Mouse (Mus musculus) liver, embryonic 14.5 days (tissue): ENCODE data around the gene Zfand4. TPM values are rescaled to one million over a fixed set of nuclear protein-coding genes. Genes with fewer than 3 reads are reported as not detected.
"Not testable (repeated sequence)": the region's sequence is repeated elsewhere in the genome, so short reads cannot be mapped to it uniquely, and the experiment has no call there.

Experiments
- ATAC-seq: fragments of 200-750 bp; cut with Nextera tagmentation; 2 replicates; pipeline ENCODE4 v1.8.0; 2017; ENCODE audit warnings: moderate number of reproducible peaks, mild to moderate bottlenecking, moderate library complexity; ENCODE audit not compliant: insufficient read depth
- DNase-seq, 3 experiments: peaks; one replicate each; pipeline ENCODE4 v3.0.0-alpha.2; 2012 to 2013; ENCODE audit warnings: low read depth in 3 of 3, low spot score in 3 of 3
- H3K27ac ChIP-seq: fragments of 300-500 bp; sonication (generic); 2 replicates; pipeline ENCODE4 v1.5.1; 2014; ENCODE audit warnings: moderate library complexity, mild to moderate bottlenecking, control low read depth, inconsistent platforms
- H3K27me3 ChIP-seq: fragments of 300-500 bp; sonication (generic); 2 replicates; pipeline ENCODE4 v1.6.1; 2014; ENCODE audit warnings: mild to moderate bottlenecking, low read length, moderate library complexity; ENCODE audit not compliant: control insufficient read depth, insufficient read depth
- H3K36me3 ChIP-seq: fragments of 300-500 bp; sonication (generic); replicated peaks from 2 replicates; pipeline ENCODE4 v1.6.1; 2014; ENCODE audit warnings: low read depth; ENCODE audit not compliant: control insufficient read depth, insufficient read depth
- H3K4me1 ChIP-seq, 2 experiments: fragments of 200-500 bp in 1 of 2; fragments of 300-500 bp in 1 of 2; sonication (generic) in 1 of 2; replicated peaks; 2 replicates each; pipeline ENCODE4 v1.6.1; 2012 to 2014; ENCODE audit warnings: antibody characterized with exemption in 1 of 2, inconsistent platforms in 1 of 2, low read length in 1 of 2; ENCODE audit not compliant: control insufficient read depth in 2 of 2, insufficient read depth in 2 of 2
- H3K4me2 ChIP-seq: fragments of 300-500 bp; sonication (generic); 2 replicates; pipeline ENCODE4 v1.6.1; 2014; ENCODE audit warnings: low read depth, mild to moderate bottlenecking, control low read depth, moderate library complexity
- H3K4me3 ChIP-seq, 2 experiments: fragments of 200-500 bp in 1 of 2; fragments of 300-500 bp in 1 of 2; sonication (generic) in 1 of 2; 2 replicates each; pipeline ENCODE4 v1.5.1; 2012 to 2014; ENCODE audit warnings: low read depth in 2 of 2, low read length in 2 of 2, mild to moderate bottlenecking in 2 of 2, control low read depth in 1 of 2, inconsistent platforms in 1 of 2, moderate library complexity in 1 of 2; ENCODE audit not compliant: insufficient read depth in 1 of 2
- H3K9ac ChIP-seq: fragments of 300-500 bp; sonication (generic); replicated peaks from 2 replicates; pipeline ENCODE4 v1.6.1; 2014; ENCODE audit warnings: mild to moderate bottlenecking, control low read depth, moderate library complexity
- H3K9me3 ChIP-seq: fragments of 300-500 bp; sonication (generic); 2 replicates; pipeline ENCODE4 v1.6.1; 2016; ENCODE audit warnings: low read length, mixed read lengths; ENCODE audit not compliant: control insufficient read depth
- CTCF ChIP-seq: IDR thresholded peaks from 2 replicates; pipeline ENCODE4 v1.5.1; 2016; ENCODE audit warnings: antibody characterized with exemption, low read depth, control low read depth
- EP300 ChIP-seq: IDR thresholded peaks from 2 replicates; pipeline ENCODE4 v1.6.1; 2016; ENCODE audit warnings: antibody characterized with exemption, low read depth
- WGBS: fragments of 180-500 bp; shearing (Covaris S2); extraction: QIAGEN DNeasy Blood & Tissue Kit; methylation state at CpG from one replicate; pipeline ENCODE4 v1.1.7; 2014; ENCODE audit not compliant: insufficient replicate concordance; 5-methylcytosine and 5-hydroxymethylcytosine counted together
- polyA plus RNA-seq, 2 experiments: library from polyadenylated mRNA; depleted of rRNA in 1 of 2; stranded (reverse) in 1 of 2; unstranded in 1 of 2; fragments of >200 nt; fragmentation: Nextera tagmentation in 1 of 2; extraction: Ambion mirVana in 1 of 2; gene quantifications; 2 replicates each; pipeline versions ENCODE4 v1.2.1 to v1.2.3; 2012 to 2014

Zfand4 gene
- polyA plus RNA-seq, 2 experiments: 3.2 to 4.4 TPM

GRCm38 (mm10) chr6:116347953-116348352, 83.9 kb downstream of the Zfand4 start:
- peak overlapping the region; percentile 47 for H3K27ac ChIP-seq
- no peak for DNase-seq
- peaks cover 27% of the 10 kb centered on the region in 2 experiments for H3K4me1 ChIP-seq
- 76% methylated on average over 2 of the region's 2 CpGs for WGBS
- H3K27me3 ChIP-seq: no peaks in the 10 kb centered on the region
- H3K4me2 ChIP-seq: no peak overlapping the region
- TF ChIP-seq EP300 (no peak), CTCF (no peak)
- H3K9ac ChIP-seq: no peak overlapping the region
- no peaks in the 10 kb centered on the region for H3K36me3 ChIP-seq
- no peaks in the 10 kb centered on the region for H3K9me3 ChIP-seq
- ATAC-seq: no peak
- H3K4me3 ChIP-seq: no peak overlapping the region

DNA sequence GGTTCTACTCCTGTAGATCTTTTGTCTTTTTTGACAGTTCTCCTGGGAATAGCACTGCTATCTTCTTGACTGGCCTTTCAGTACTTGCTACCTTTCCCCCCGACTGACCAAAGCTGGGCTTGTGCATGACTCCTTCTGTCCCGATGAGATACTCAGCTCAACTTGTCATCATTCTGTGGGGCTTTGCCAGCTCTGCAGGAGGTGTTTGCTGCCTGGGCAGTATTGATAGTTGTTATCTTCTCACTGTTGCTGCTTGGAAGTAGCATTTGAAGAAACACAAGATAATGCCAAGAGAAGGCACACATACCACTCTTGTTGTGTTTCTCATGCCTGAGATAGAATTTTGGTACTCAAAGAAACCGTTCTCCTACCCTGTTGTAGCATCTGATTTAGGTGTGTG, 86.0 kb downstream of the Zfand4 start:
- Histone ChIP-seq H3K4me2 (peak overlapping the region; percentile 98), H3K4me3 (peak overlapping the region; percentile 75 to 80; a peak in 3 of 4 replicates), H3K27me3 (no peaks in the 10 kb centered on the region), H3K9ac (peak overlapping the region; percentile 87), H3K27ac (peak overlapping the region; percentile 99), H3K36me3 (peaks cover 5% of the 10 kb centered on the region; the same call in 1 of the 2 replicates), H3K4me1 (peaks cover 34 to 38% of the 10 kb centered on the region in 2 experiments), H3K9me3 (no peaks in the 10 kb centered on the region)
- ATAC-seq (peak; percentile 90), DNase-seq (peak; percentile 90 to 96 (median 94))
- TF ChIP-seq EP300 (peak; percentile 98), CTCF (no peak)
- WGBS: 11% methylated on average over 3 of the region's 3 CpGs

- Histone ChIP-seq H3K27ac (peak overlapping the region; percentile 99), H3K9me3 (no peaks in the 10 kb centered on the region), H3K9ac (peak overlapping the region; percentile 87), H3K27me3 (no peaks in the 10 kb centered on the region), H3K4me1 (peaks cover 36 to 42% of the 10 kb centered on the region in 2 experiments), H3K4me2 (peak overlapping the region; percentile 98), H3K36me3 (peaks cover 5% of the 10 kb centered on the region; the same call in 1 of the 2 replicates), H3K4me3 (peak overlapping the region; percentile 75 to 80)
- DNase-seq (peak; percentile 69 to 74 (median 71)), ATAC-seq (peak; percentile 87)
- TF ChIP-seq CTCF (no peak), EP300 (peak; percentile 73)
- WGBS: 17% methylated on average over 6 of the region's 6 CpGs
These were observed 86.6 kb downstream of the Zfand4 start for GRCm38 (mm10) chr6:116350643-116351042.

- Histone ChIP-seq H3K9me3 (no peaks in the 10 kb centered on the region), H3K36me3 (peaks cover 5% of the 10 kb centered on the region; the same call in 1 of the 2 replicates), H3K27me3 (no peaks in the 10 kb centered on the region), H3K27ac (peak overlapping the region; percentile 81), H3K9ac (peak overlapping the region; percentile 63), H3K4me1 (peaks cover 36 to 44% of the 10 kb centered on the region in 2 experiments), H3K4me3 (peak overlapping the region; percentile 75 to 80), H3K4me2 (peak overlapping the region; percentile 98)
- TF ChIP-seq CTCF (no peak), EP300 (no peak; the same call in 1 of the 2 replicates)
- WGBS: 51% methylated on average over 4 of the region's 4 CpGs
- DNase-seq: no peak
- ATAC-seq: no peak
These were observed 87.5 kb downstream of the Zfand4 start for GRCm38 (mm10) chr6:116351534-116351933.

- Histone ChIP-seq H3K4me3 (peak overlapping the region; percentile 51 to 57), H3K27me3 (no peaks in the 10 kb centered on the region), H3K4me2 (peak overlapping the region; percentile 72), H3K4me1 (peaks cover 36 to 38% of the 10 kb centered on the region in 2 experiments), H3K36me3 (peaks cover 5% of the 10 kb centered on the region; the same call in 1 of the 2 replicates), H3K9me3 (no peaks in the 10 kb centered on the region), H3K27ac (peak overlapping the region; percentile 49), H3K9ac (peak overlapping the region; percentile 53)
- 87% methylated on average over 1 of the region's 1 CpGs for WGBS
- DNase-seq (no peak), ATAC-seq (no peak)
- TF ChIP-seq EP300: no peak
- no peak for TF ChIP-seq CTCF
These were observed 89.4 kb downstream of the Zfand4 start for GRCm38 (mm10) chr6:116353428-116353827.

DNA sequence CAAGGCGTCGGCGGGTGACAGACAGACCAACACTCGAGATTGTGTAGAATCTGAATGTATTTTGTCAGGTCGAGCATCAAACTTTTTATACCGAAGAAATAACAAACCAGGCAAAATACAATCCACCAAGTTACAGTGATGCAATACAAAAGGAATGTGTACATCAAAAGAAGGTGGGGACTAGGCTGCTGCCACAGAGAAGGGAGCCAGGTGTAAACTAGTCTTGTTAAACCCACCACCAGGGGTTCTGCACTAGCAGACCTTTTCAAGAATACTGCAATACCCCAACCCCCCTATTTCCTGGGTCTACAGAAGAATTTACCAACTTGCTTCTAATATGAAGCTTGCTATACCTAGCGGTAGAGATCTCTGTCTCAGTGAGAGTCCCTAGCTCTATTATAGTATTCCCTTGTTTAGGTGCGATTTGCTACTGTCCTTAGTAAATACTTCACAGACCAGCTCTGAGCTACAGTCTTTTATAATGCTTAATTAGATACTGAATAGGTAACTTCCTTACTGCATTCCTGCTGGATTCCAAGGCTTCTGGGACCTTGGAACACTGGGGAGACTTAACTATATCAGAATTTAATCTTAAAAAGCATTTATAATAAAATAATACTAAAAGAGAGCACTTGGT, 92.4 kb downstream of the Zfand4 start:
- H3K36me3 ChIP-seq: peaks cover 10% of the 10 kb centered on the region; the same call in 1 of the 2 replicates
- not testable (repeated sequence) for DNase-seq, H3K27ac ChIP-seq, ATAC-seq, H3K4me2 ChIP-seq, H3K4me3 ChIP-seq, H3K9me3 ChIP-seq, H3K27me3 ChIP-seq, H3K9ac ChIP-seq
- H3K4me1 ChIP-seq: peaks cover 20 to 26% of the 10 kb centered on the region in 2 experiments
- WGBS: 78% methylated on average over 8 of the region's 8 CpGs
